ENCODE assay signal across 21 mouse cellular contexts in the genomic region with DNA sequence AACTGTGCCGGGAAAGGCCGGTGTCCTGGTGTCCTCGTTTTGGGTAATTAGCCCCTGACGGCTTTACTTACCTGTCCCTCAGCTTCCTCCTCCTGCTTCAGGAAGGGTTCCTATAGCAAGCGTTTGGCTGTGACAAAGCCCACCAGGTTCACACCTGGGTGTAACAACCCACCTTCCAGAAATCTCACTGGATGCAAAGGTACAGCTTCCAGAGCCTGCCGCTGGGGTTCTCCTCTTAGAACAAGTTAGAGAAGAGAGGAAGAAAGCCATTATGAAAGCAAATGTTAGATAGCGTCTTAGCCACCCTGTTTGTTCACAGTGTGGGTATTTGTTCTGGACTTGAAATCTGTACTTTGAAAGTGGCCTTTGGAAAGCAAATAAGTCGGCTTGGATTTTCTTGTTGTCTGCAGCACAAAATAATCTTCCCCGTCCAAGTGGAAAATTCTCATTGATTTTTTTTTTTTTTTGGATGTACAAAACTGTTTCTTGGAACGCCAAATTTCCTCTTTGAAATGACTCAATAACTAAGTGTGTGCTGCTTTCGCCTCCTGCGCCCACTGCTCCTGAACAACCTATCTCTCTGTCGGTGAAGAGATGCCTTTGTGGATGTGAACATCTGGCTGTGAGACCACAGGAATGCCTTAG.
DNase-seq lines count a peak whose midpoint lies in the region; ATAC-seq and TF ChIP-seq lines count a peak whose summit lies in the region.
"Had no signal": no experiment of that assay in that cellular context is flagged by ENCODE, and none has a peak within 500 bp of the region (broad histone marks: within the 10 kb centered on the region; RNA-seq: fewer than 3 reads in every experiment).

No protein-coding gene starts in this region.

- H3K9me3 ChIP-seq in hindbrain, postnatal 0 days (ENCODE audit: low read length): no peaks in the 10 kb centered on the region
- no peaks in the 10 kb centered on the region for H3K9me3 ChIP-seq in hindbrain, embryonic 16.5 days (ENCODE audit: control insufficient read depth, low read length)
- no peaks in the 10 kb centered on the region for H3K9me3 ChIP-seq in liver, embryonic 15.5 days (replicated peaks)
- H3K9me3 ChIP-seq in midbrain, embryonic 14.5 days (ENCODE audit: control insufficient read depth, low read length): no peaks in the 10 kb centered on the region
- H3K9me3 ChIP-seq in midbrain, embryonic 11.5 days (ENCODE audit: control insufficient read depth, low read length): no peaks in the 10 kb centered on the region
- H3K9me3 ChIP-seq in forebrain, postnatal 0 days (ENCODE audit: low read length): no peaks in the 10 kb centered on the region
- H3K9me3 ChIP-seq: embryonic facial prominence, embryonic 13.5 days; forebrain, embryonic 12.5 days; heart, embryonic 13.5 days had no signal

- H3K27me3 ChIP-seq in hindbrain, postnatal 0 days (ENCODE audit: insufficient read depth, low read length): no peaks in the 10 kb centered on the region
- H3K27me3 ChIP-seq in hindbrain, embryonic 16.5 days (replicated peaks; ENCODE audit: control insufficient read depth, insufficient read depth, low read length): no peaks in the 10 kb centered on the region
- H3K27me3 ChIP-seq in liver, embryonic 15.5 days: no peaks in the 10 kb centered on the region
- no peaks in the 10 kb centered on the region for H3K27me3 ChIP-seq in midbrain, embryonic 14.5 days (ENCODE audit: control insufficient read depth, insufficient read depth, low read length)
- H3K27me3 ChIP-seq in midbrain, embryonic 11.5 days (ENCODE audit: control insufficient read depth, insufficient read depth, low read length): no peaks in the 10 kb centered on the region
- H3K27me3 ChIP-seq in forebrain, postnatal 0 days (ENCODE audit: insufficient read depth, low read length): no peaks in the 10 kb centered on the region
- H3K27me3 ChIP-seq: CH12.LX; embryonic facial prominence, embryonic 13.5 days; forebrain, embryonic 12.5 days; heart, embryonic 13.5 days; Patski had no signal

- TF ChIP-seq CTCF in hindbrain, postnatal 0 days (IDR thresholded peaks at IDR 0.05; ENCODE audit: low read depth): no peak
- TF ChIP-seq CTCF in forebrain, postnatal 0 days (IDR thresholded peaks at IDR 0.05; ENCODE audit: low read depth): no peak

- DNase-seq in hindbrain, postnatal 0 days (ENCODE audit: low spot score): no peak
- no peak for DNase-seq in liver
- DNase-seq in midbrain, embryonic 14.5 days: no peak
- no peak for DNase-seq in midbrain, embryonic 11.5 days (ENCODE audit: low spot score, missing footprints)
- DNase-seq in yolk sac, embryonic 10.5 days (ENCODE audit: low spot score): peak; percentile 52
- DNase-seq in forebrain, postnatal 0 days: no peak
- DNase-seq: adrenal gland, postnatal 14 days; cerebellum, adult 11-12 months; cerebellum, adult 9-10 months; cerebellum, postnatal 25 days; gastrocnemius, postnatal 14 days; heart, postnatal 36 days had no signal

- no peak overlapping the region for H3K4me3 ChIP-seq in hindbrain, postnatal 0 days (ENCODE audit: low read length)
- H3K4me3 ChIP-seq in hindbrain, embryonic 16.5 days (ENCODE audit: low read length): no peak overlapping the region
- no peak overlapping the region for H3K4me3 ChIP-seq in liver, embryonic 15.5 days (replicated peaks)
- H3K4me3 ChIP-seq in midbrain, embryonic 14.5 days (replicated peaks; ENCODE audit: low read depth, low read length): no peak overlapping the region
- H3K4me3 ChIP-seq in midbrain, embryonic 11.5 days (ENCODE audit: low read depth, low read length): no peak overlapping the region
- H3K4me3 ChIP-seq in forebrain, postnatal 0 days (ENCODE audit: low read depth, low read length): no peak overlapping the region
- H3K4me3 ChIP-seq: embryonic facial prominence, embryonic 13.5 days; forebrain, embryonic 12.5 days; heart, embryonic 13.5 days had no signal

- 0 out of 2 replicates have a peak, but pooled peaks cover 6% of the 10 kb centered on the region for H3K4me1 ChIP-seq in hindbrain, postnatal 0 days (ENCODE audit: insufficient read depth, low read length)
- no peaks in the 10 kb centered on the region; the same call in 1 of the 2 replicates for H3K4me1 ChIP-seq in hindbrain, embryonic 16.5 days (ENCODE audit: control insufficient read depth, insufficient read depth, low read depth, low read length)
- H3K4me1 ChIP-seq in liver, embryonic 15.5 days (replicated peaks): peaks cover 18% of the 10 kb centered on the region
- peaks cover 40% of the 10 kb centered on the region for H3K4me1 ChIP-seq in midbrain, embryonic 14.5 days (ENCODE audit: control insufficient read depth, insufficient read depth, low read length)
- peaks cover 23% of the 10 kb centered on the region for H3K4me1 ChIP-seq in midbrain, embryonic 11.5 days (ENCODE audit: control insufficient read depth, insufficient read depth, low read length)
- peaks cover 12% of the 10 kb centered on the region; the same call in 1 of the 2 replicates for H3K4me1 ChIP-seq in forebrain, postnatal 0 days (ENCODE audit: insufficient read depth)

- H3K9ac ChIP-seq in hindbrain, postnatal 0 days (replicated peaks; ENCODE audit: low read length): no peak overlapping the region
- H3K9ac ChIP-seq in hindbrain, embryonic 16.5 days (ENCODE audit: low read depth, low read length): no peak overlapping the region
- no peak overlapping the region for H3K9ac ChIP-seq in liver, embryonic 15.5 days
- H3K9ac ChIP-seq in midbrain, embryonic 14.5 days (replicated peaks; ENCODE audit: low read length): no peak overlapping the region
- H3K9ac ChIP-seq in midbrain, embryonic 11.5 days (ENCODE audit: low read length): no peak overlapping the region
- no peak overlapping the region for H3K9ac ChIP-seq in forebrain, postnatal 0 days
- H3K9ac ChIP-seq: embryonic facial prominence, embryonic 13.5 days; forebrain, embryonic 12.5 days; heart, embryonic 13.5 days had no signal

- H3K27ac ChIP-seq in hindbrain, postnatal 0 days: peak overlapping the region; percentile 32; the same call in 1 of the 2 replicates
- no peak overlapping the region for H3K27ac ChIP-seq in hindbrain, embryonic 16.5 days (ENCODE audit: low read depth, low read length)
- peak overlapping the region; percentile 49; the same call in 1 of the 2 replicates for H3K27ac ChIP-seq in liver, embryonic 15.5 days (replicated peaks)
- H3K27ac ChIP-seq in midbrain, embryonic 14.5 days (replicated peaks; ENCODE audit: low read depth, low read length): peak overlapping the region; percentile 60
- H3K27ac ChIP-seq in midbrain, embryonic 11.5 days (ENCODE audit: low read depth, low read length): no peak overlapping the region
- H3K27ac ChIP-seq in forebrain, postnatal 0 days (ENCODE audit: low read depth, low read length): no peak overlapping the region
- H3K27ac ChIP-seq: embryonic facial prominence, embryonic 13.5 days had no signal

- ATAC-seq in hindbrain, postnatal 0 days: no peak
- no peak for ATAC-seq in hindbrain, embryonic 16.5 days
- no peak for ATAC-seq in liver, embryonic 15.5 days (ENCODE audit: insufficient read depth)
- ATAC-seq in midbrain, embryonic 14.5 days (ENCODE audit: low FRiP score, low TSS enrichment): no peak
- no peak for ATAC-seq in midbrain, embryonic 11.5 days (ENCODE audit: low FRiP score)
- ATAC-seq in forebrain, postnatal 0 days: no peak
- ATAC-seq: activated CD4-positive, CD25-positive, alpha-beta regulatory T cell, adult 4 months; forebrain, embryonic 16.5 days; Patski had no signal

- no peak overlapping the region for H3K4me2 ChIP-seq in hindbrain, postnatal 0 days (ENCODE audit: low read depth, low read length)
- H3K4me2 ChIP-seq in hindbrain, embryonic 16.5 days (ENCODE audit: low read length): no peak overlapping the region
- H3K4me2 ChIP-seq in liver, embryonic 15.5 days: no peak overlapping the region
- no peak overlapping the region for H3K4me2 ChIP-seq in midbrain, embryonic 14.5 days (ENCODE audit: low read length)
- no peak overlapping the region for H3K4me2 ChIP-seq in midbrain, embryonic 11.5 days
- no peak overlapping the region for H3K4me2 ChIP-seq in forebrain, postnatal 0 days (ENCODE audit: low read depth)
- H3K4me2 ChIP-seq: embryonic facial prominence, embryonic 13.5 days; forebrain, embryonic 12.5 days; heart, embryonic 13.5 days had no signal

- no peaks in the 10 kb centered on the region for H3K36me3 ChIP-seq in hindbrain, postnatal 0 days (ENCODE audit: insufficient read depth, low read length)
- no peaks in the 10 kb centered on the region for H3K36me3 ChIP-seq in hindbrain, embryonic 16.5 days (ENCODE audit: control insufficient read depth, insufficient read depth, low read length)
- peaks cover 26% of the 10 kb centered on the region for H3K36me3 ChIP-seq in liver, embryonic 15.5 days (replicated peaks)
- H3K36me3 ChIP-seq in midbrain, embryonic 14.5 days (ENCODE audit: control insufficient read depth, insufficient read depth, low read length): no peaks in the 10 kb centered on the region
- no peaks in the 10 kb centered on the region for H3K36me3 ChIP-seq in midbrain, embryonic 11.5 days (ENCODE audit: control insufficient read depth, insufficient read depth, low read length)
- no peaks in the 10 kb centered on the region for H3K36me3 ChIP-seq in forebrain, postnatal 0 days (ENCODE audit: insufficient read depth)
- H3K36me3 ChIP-seq: embryonic facial prominence, embryonic 13.5 days; forebrain, embryonic 12.5 days had no signal

- 74% methylated on average over 13 of the region's 13 CpGs for WGBS in hindbrain, postnatal 0 days
- WGBS in hindbrain, embryonic 16.5 days: 76% methylated on average over 13 of the region's 13 CpGs
- 56% methylated on average over 13 of the region's 13 CpGs for WGBS in liver, embryonic 15.5 days (ENCODE audit: insufficient replicate concordance)
- 45% methylated on average over 13 of the region's 13 CpGs for WGBS in midbrain, embryonic 14.5 days
- 67% methylated on average over 13 of the region's 13 CpGs for WGBS in midbrain, embryonic 11.5 days
- WGBS in forebrain, postnatal 0 days: 63% methylated on average over 13 of the region's 13 CpGs

Comparison
In these comparisons a context has a peak if more than half of its experiments do, and no peak if none do; other contexts are left out.
1. H3K27ac ChIP-seq: peak in hindbrain, postnatal 0 days (single experiment), liver, embryonic 15.5 days (single experiment) and midbrain, embryonic 14.5 days (single experiment); none in hindbrain, embryonic 16.5 days (single experiment), midbrain, embryonic 11.5 days (single experiment) and forebrain, postnatal 0 days (single experiment).